Comparison of ENCODE assay signal across 10 mouse cellular contexts in genomic region chr6:39018805-39019204, GRCm38 (mm10).
A peak's percentile ranks its signal among the peaks of the same experiment; 100 is the strongest.
DNase-seq lines count a peak whose midpoint lies in the region; ATAC-seq and TF ChIP-seq lines count a peak whose summit lies in the region.
"Had no signal": no experiment of that assay in that cellular context is flagged by ENCODE, and none has a peak within 500 bp of the region (broad histone marks: within the 10 kb centered on the region; RNA-seq: fewer than 3 reads in every experiment).

No protein-coding gene starts in this region.

- no peak for TF ChIP-seq EP300 in liver, embryonic 14.5 days (IDR thresholded peaks at IDR 0.05; ENCODE audit: low read depth)

- H3K27me3 ChIP-seq in forebrain, postnatal 0 days (ENCODE audit: insufficient read depth, low read length): no peaks in the 10 kb centered on the region
- no peaks in the 10 kb centered on the region for H3K27me3 ChIP-seq in forebrain, embryonic 14.5 days (replicated peaks; ENCODE audit: control insufficient read depth, insufficient read depth, low read length)
- H3K27me3 ChIP-seq in liver, adult 2 months (ENCODE audit: control insufficient read depth, insufficient read depth, low read length): no peaks in the 10 kb centered on the region
- no peaks in the 10 kb centered on the region for H3K27me3 ChIP-seq in liver, embryonic 11.5 days (replicated peaks; ENCODE audit: control insufficient read depth, insufficient read depth, low read length)
- no peaks in the 10 kb centered on the region for H3K27me3 ChIP-seq in liver, embryonic 14.5 days (ENCODE audit: control insufficient read depth, insufficient read depth, low read length)

- no peak for ATAC-seq in forebrain, postnatal 0 days
- ATAC-seq in forebrain, embryonic 14.5 days: no peak
- no peak for ATAC-seq in liver, embryonic 11.5 days (replicated peaks; ENCODE audit: low FRiP score)
- no peak for ATAC-seq in liver, embryonic 14.5 days (ENCODE audit: insufficient read depth)
- no peak for ATAC-seq in megakaryocyte-erythroid progenitor cell, adult 5-6 weeks (replicated peaks; ENCODE audit: low FRiP score, low TSS enrichment, poor library complexity, severe bottlenecking)

- H3K4me2 ChIP-seq in forebrain, postnatal 0 days (ENCODE audit: low read depth): no peak overlapping the region
- H3K4me2 ChIP-seq in forebrain, embryonic 14.5 days (ENCODE audit: low read length): no peak overlapping the region
- no peak overlapping the region for H3K4me2 ChIP-seq in liver, embryonic 11.5 days
- no peak overlapping the region for H3K4me2 ChIP-seq in liver, embryonic 14.5 days (ENCODE audit: low read depth)

- in situ Hi-C loops in ES-E14 (cut with MboI; ENCODE audit: low sequenced_read_pairs in 2 of 2, unreplicated experiment in 2 of 2): no loop called here

- H3K36me3 ChIP-seq in forebrain, postnatal 0 days (ENCODE audit: insufficient read depth): no peaks in the 10 kb centered on the region
- no peaks in the 10 kb centered on the region for H3K36me3 ChIP-seq in forebrain, embryonic 14.5 days (ENCODE audit: control insufficient read depth, insufficient read depth, low read length)
- H3K36me3 ChIP-seq in liver, adult 2 months (ENCODE audit: control insufficient read depth, insufficient read depth, low read length): no peaks in the 10 kb centered on the region
- H3K36me3 ChIP-seq in liver, embryonic 11.5 days (ENCODE audit: control insufficient read depth, insufficient read depth, low read length): no peaks in the 10 kb centered on the region
- H3K36me3 ChIP-seq in ES-E14 (ENCODE audit: control insufficient read depth, insufficient read depth, low read length, poor library complexity, severe bottlenecking): no peaks in the 10 kb centered on the region
- no peaks in the 10 kb centered on the region for H3K36me3 ChIP-seq in liver, embryonic 14.5 days (replicated peaks; ENCODE audit: control insufficient read depth, insufficient read depth, low read depth)

- H3K9me3 ChIP-seq in forebrain, postnatal 0 days (ENCODE audit: low read length): no peaks in the 10 kb centered on the region
- no peaks in the 10 kb centered on the region for H3K9me3 ChIP-seq in forebrain, embryonic 14.5 days (replicated peaks; ENCODE audit: control insufficient read depth, low read length)
- no peaks in the 10 kb centered on the region for H3K9me3 ChIP-seq in liver, embryonic 11.5 days (ENCODE audit: control insufficient read depth, low read length)
- no peaks in the 10 kb centered on the region for H3K9me3 ChIP-seq in ES-E14 (ENCODE audit: control insufficient read depth, insufficient read depth, low read depth, low read length)
- H3K9me3 ChIP-seq in liver, embryonic 14.5 days (ENCODE audit: control insufficient read depth, low read length): no peaks in the 10 kb centered on the region

- no peak overlapping the region for H3K4me3 ChIP-seq in forebrain, postnatal 0 days (ENCODE audit: low read depth, low read length)
- H3K4me3 ChIP-seq in forebrain, embryonic 14.5 days (ENCODE audit: low read depth, low read length): no peak overlapping the region
- H3K4me3 ChIP-seq in liver, adult 2 months (ENCODE audit: insufficient read depth, low read depth, low read length): no peak overlapping the region
- no peak overlapping the region for H3K4me3 ChIP-seq in liver, embryonic 11.5 days (ENCODE audit: low read depth, low read length)
- H3K4me3 ChIP-seq in ES-E14 (ENCODE audit: insufficient read depth in 1 of 2, low read depth in 1 of 2, low read length in 2 of 2, poor library complexity in 1 of 2, severe bottlenecking in 1 of 2): no peak overlapping the region
- no peak overlapping the region for H3K4me3 ChIP-seq in liver, embryonic 14.5 days (ENCODE audit: insufficient read depth in 1 of 2, low read depth in 2 of 2, low read length in 2 of 2)

- DNase-seq in forebrain, postnatal 0 days: no peak
- DNase-seq in forebrain, embryonic 14.5 days (ENCODE audit: low spot score): no peak
- DNase-seq in liver, adult 2 months (ENCODE audit: extremely low read depth, low read depth, low spot score): no peak
- DNase-seq in liver, embryonic 11.5 days (ENCODE audit: low spot score): no peak
- peak; percentile 16 for DNase-seq in ES-E14 (ENCODE audit: low read depth, low spot score)
- peak in 2 of 3 experiments; percentile 20 to 23 for DNase-seq in liver, embryonic 14.5 days (ENCODE audit: low read depth in 3 of 3, low spot score in 3 of 3)
- DNase-seq in left cerebral cortex, adult 8-10 months (ENCODE audit: low spot score in 2 of 2): no peak
- DNase-seq: cerebellum, adult 9-11 months had no signal

- no peak overlapping the region for H3K27ac ChIP-seq in forebrain, postnatal 0 days (ENCODE audit: low read depth, low read length)
- H3K27ac ChIP-seq in forebrain, embryonic 14.5 days (ENCODE audit: low read depth, low read length): no peak overlapping the region
- H3K27ac ChIP-seq in liver, adult 2 months (replicated peaks; ENCODE audit: insufficient read depth, low read depth, low read length): no peak overlapping the region
- H3K27ac ChIP-seq in liver, embryonic 11.5 days (ENCODE audit: low read depth, low read length): no peak overlapping the region
- no peak overlapping the region for H3K27ac ChIP-seq in ES-E14 (ENCODE audit: insufficient read depth, low read depth, low read length, poor library complexity, severe bottlenecking)
- H3K27ac ChIP-seq in liver, embryonic 14.5 days: no peak overlapping the region
- H3K27ac ChIP-seq: macrophage had no signal

- no peaks in the 10 kb centered on the region for H3K79me2 ChIP-seq in liver, adult 2 months (ENCODE audit: control insufficient read depth, insufficient read depth, low read length)

- H3K4me1 ChIP-seq in forebrain, postnatal 0 days (ENCODE audit: insufficient read depth): peaks cover 7% of the 10 kb centered on the region; the same call in 1 of the 2 replicates
- H3K4me1 ChIP-seq in forebrain, embryonic 14.5 days (ENCODE audit: control insufficient read depth, insufficient read depth, low read length): peaks cover 3% of the 10 kb centered on the region; the same call in 1 of the 2 replicates
- peaks cover under 1% of the 10 kb centered on the region; the same call in 1 of the 2 replicates for H3K4me1 ChIP-seq in liver, adult 2 months (ENCODE audit: control insufficient read depth, insufficient read depth, low read length)
- peaks cover 16% of the 10 kb centered on the region for H3K4me1 ChIP-seq in liver, embryonic 11.5 days (replicated peaks; ENCODE audit: control insufficient read depth, insufficient read depth, low read length)
- H3K4me1 ChIP-seq in ES-E14 (ENCODE audit: control insufficient read depth in 2 of 2, insufficient read depth in 2 of 2, low read length in 2 of 2, poor library complexity in 1 of 2): no peaks in the 10 kb centered on the region
- H3K4me1 ChIP-seq in liver, embryonic 14.5 days (replicated peaks; ENCODE audit: control insufficient read depth in 2 of 2, insufficient read depth in 2 of 2, low read length in 1 of 2): peaks cover 6 to 12% of the 10 kb centered on the region in 2 experiments; a peak in 3 of 4 replicates

- 78% methylated on average over 7 of the region's 7 CpGs for WGBS in forebrain, postnatal 0 days
- 77% methylated on average over 7 of the region's 7 CpGs for WGBS in forebrain, embryonic 14.5 days
- WGBS in liver, adult 2 months: 86% methylated on average over 7 of the region's 7 CpGs
- WGBS in liver, embryonic 11.5 days: 63% methylated on average over 7 of the region's 7 CpGs
- WGBS in liver, embryonic 14.5 days (ENCODE audit: insufficient replicate concordance): 67% methylated on average over 7 of the region's 7 CpGs

- TF ChIP-seq CTCF in forebrain, postnatal 0 days (IDR thresholded peaks at IDR 0.05; ENCODE audit: low read depth): peak; percentile 51
- peak; percentile 61 for TF ChIP-seq CTCF in liver, adult 2 months (IDR thresholded peaks at IDR 0.05; ENCODE audit: low read depth, low read length)
- TF ChIP-seq CTCF in liver, embryonic 14.5 days (IDR thresholded peaks at IDR 0.05; ENCODE audit: low read depth): peak; percentile 78

- TF ChIP-seq POLR2A in liver, adult 2 months (IDR thresholded peaks at IDR 0.05; ENCODE audit: extremely low read depth, insufficient read depth, low read length): no peak

- no peak overlapping the region for H3K9ac ChIP-seq in forebrain, postnatal 0 days
- no peak overlapping the region for H3K9ac ChIP-seq in forebrain, embryonic 14.5 days (ENCODE audit: low read length)
- no peak overlapping the region for H3K9ac ChIP-seq in liver, adult 2 months (ENCODE audit: low read depth, low read length)
- no peak overlapping the region for H3K9ac ChIP-seq in liver, embryonic 11.5 days (ENCODE audit: low read depth, low read length)
- H3K9ac ChIP-seq in ES-E14 (ENCODE audit: insufficient read depth, low read depth, low read length, poor library complexity, severe bottlenecking): no peak overlapping the region
- H3K9ac ChIP-seq in liver, embryonic 14.5 days (replicated peaks): no peak overlapping the region

TF ChIP-seq in ES-E14, 5 proteins besides CTCF, POLR2A, EP300 and RAD21:
- peak; percentile 66; the same call in 1 of the 2 replicates for TF ChIP-seq ZC3H11A (IDR thresholded peaks at IDR 0.05; ENCODE audit: borderline replicate concordance, low read depth, low read length)
- no peak for TF ChIP-seq HCFC1 (IDR thresholded peaks at IDR 0.05; ENCODE audit: borderline replicate concordance, insufficient read depth, low read length)

Comparison
In these comparisons a context has a peak if more than half of its experiments do, and no peak if none do; other contexts are left out.
1. DNase-seq: peak in ES-E14 (single experiment) and liver, embryonic 14.5 days (2 of 3); none in forebrain, postnatal 0 days (single experiment), forebrain, embryonic 14.5 days (single experiment), liver, adult 2 months (single experiment), liver, embryonic 11.5 days (single experiment) and left cerebral cortex, adult 8-10 months (0 of 2).
2. Peak in every context shown above with its lines, with median percentiles within 50 percentile points of each other: CTCF ChIP-seq.